Mouse (Mus musculus): ENCODE results near the gene Pipox. TPM values are rescaled to one million over a fixed set of nuclear protein-coding genes. Genes with fewer than 3 reads are reported as not detected.
A peak's percentile ranks its signal among the peaks of the same experiment; 100 is the strongest.

Gene Pipox
- polyA plus RNA-seq, 1 experiment, result 10.0 TPM

- DNase-seq (ENCODE audit: low read depth), result peak; percentile 88
- no peak for TF ChIP-seq CTCF (IDR thresholded peaks at IDR 0.05; ENCODE audit: borderline replicate concordance, extremely low read depth, insufficient read depth, insufficient read length)
- TF ChIP-seq POLR2A (IDR thresholded peaks at IDR 0.05; ENCODE audit: borderline replicate concordance, extremely low read depth, insufficient read depth, insufficient read length, poor library complexity, severe bottlenecking), result no peak
Observed at GRCm38 (mm10) chr11:77906747-77907174, 12.9 kb upstream of the Pipox start.

GRCm38 (mm10) chr11:77906097-77906687 is 12.3 kb upstream of the Pipox start:
- DNase-seq (ENCODE audit: low read depth), result peak; percentile 78
- TF ChIP-seq CTCF (IDR thresholded peaks at IDR 0.05; ENCODE audit: borderline replicate concordance, extremely low read depth, insufficient read depth, insufficient read length) (no peak), POLR2A (IDR thresholded peaks at IDR 0.05; ENCODE audit: borderline replicate concordance, extremely low read depth, insufficient read depth, insufficient read length, poor library complexity, severe bottlenecking) (no peak)

DNA sequence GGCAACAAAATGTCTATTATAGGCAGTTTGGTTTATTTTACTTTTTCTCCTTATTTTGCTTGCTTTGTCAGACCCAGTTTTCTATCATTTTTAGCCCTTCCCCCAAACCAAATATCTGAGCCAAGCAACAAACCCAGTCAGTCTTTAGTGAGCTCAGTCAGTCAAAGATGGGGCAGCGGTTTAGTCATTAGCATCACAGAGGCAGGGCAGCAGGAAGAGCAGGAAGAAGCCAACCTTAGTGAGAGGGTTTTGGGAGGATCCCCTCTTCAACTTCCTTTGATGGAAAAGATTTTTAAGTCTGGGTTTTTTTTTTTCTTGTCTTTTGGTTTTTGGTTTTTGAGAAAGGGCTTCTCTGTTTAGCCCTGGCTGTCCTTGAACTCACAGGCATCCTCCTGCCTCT is 10.8 kb upstream of the Pipox start:
- no peak for DNase-seq (ENCODE audit: low read depth)
- no peak for TF ChIP-seq POLR2A (IDR thresholded peaks at IDR 0.05; ENCODE audit: borderline replicate concordance, extremely low read depth, insufficient read depth, insufficient read length, poor library complexity, severe bottlenecking)
- TF ChIP-seq CTCF (IDR thresholded peaks at IDR 0.05; ENCODE audit: borderline replicate concordance, extremely low read depth, insufficient read depth, insufficient read length), result no peak

GRCm38 (mm10) chr11:77903761-77904160 is 9.9 kb upstream of the Pipox start:
- peak; percentile 49 for DNase-seq (ENCODE audit: low read depth)
- peak; percentile 27; the same call in 1 of the 2 replicates for TF ChIP-seq CTCF (IDR thresholded peaks at IDR 0.05; ENCODE audit: borderline replicate concordance, extremely low read depth, insufficient read depth, insufficient read length)
- TF ChIP-seq POLR2A (IDR thresholded peaks at IDR 0.05; ENCODE audit: borderline replicate concordance, extremely low read depth, insufficient read depth, insufficient read length, poor library complexity, severe bottlenecking), result no peak

DNA sequence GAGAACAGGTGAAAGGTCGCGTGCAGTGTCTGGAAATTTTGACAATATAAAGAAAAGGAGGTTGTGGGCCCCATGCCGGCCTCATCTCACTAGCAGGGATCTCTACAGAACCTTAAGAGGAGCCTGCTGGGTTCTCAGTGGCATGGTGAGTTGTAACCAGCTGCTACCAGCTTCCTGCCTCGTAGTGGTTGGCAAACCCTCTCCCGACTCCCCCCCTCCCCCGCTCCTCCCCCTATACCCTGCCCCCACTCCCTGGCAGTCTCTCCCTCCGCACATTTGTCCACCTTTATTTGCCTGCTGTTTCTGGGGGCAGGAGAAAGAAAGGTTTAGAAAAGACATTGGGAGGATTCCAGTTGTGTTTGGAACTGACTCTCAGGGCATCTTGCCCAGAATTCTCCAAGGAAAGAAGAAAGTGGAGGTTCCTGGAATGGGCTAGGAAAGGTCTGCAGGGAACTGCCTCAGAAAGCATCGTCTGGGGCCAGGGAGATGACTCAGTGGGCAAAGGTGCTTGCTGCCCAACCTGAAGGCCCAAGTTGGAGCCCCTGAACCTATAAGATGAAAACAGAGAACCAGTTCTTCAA is 8.0 kb upstream of the Pipox start:
- TF ChIP-seq CTCF (IDR thresholded peaks at IDR 0.05; ENCODE audit: borderline replicate concordance, extremely low read depth, insufficient read depth, insufficient read length), result no peak
- TF ChIP-seq POLR2A (IDR thresholded peaks at IDR 0.05; ENCODE audit: borderline replicate concordance, extremely low read depth, insufficient read depth, insufficient read length, poor library complexity, severe bottlenecking), result no peak
- peak; percentile 78 for DNase-seq (ENCODE audit: low read depth)

- TF ChIP-seq POLR2A (IDR thresholded peaks at IDR 0.05; ENCODE audit: borderline replicate concordance, extremely low read depth, insufficient read depth, insufficient read length, poor library complexity, severe bottlenecking) (no peak), CTCF (IDR thresholded peaks at IDR 0.05; ENCODE audit: borderline replicate concordance, extremely low read depth, insufficient read depth, insufficient read length) (no peak)
- no peak for DNase-seq (ENCODE audit: low read depth)
Observed at GRCm38 (mm10) chr11:77901366-77901765, 7.5 kb upstream of the Pipox start.

GRCm38 (mm10) chr11:77900696-77901095 is 6.8 kb upstream of the Pipox start:
- no peak for DNase-seq (ENCODE audit: low read depth)
- TF ChIP-seq CTCF (IDR thresholded peaks at IDR 0.05; ENCODE audit: borderline replicate concordance, extremely low read depth, insufficient read depth, insufficient read length) (no peak), POLR2A (IDR thresholded peaks at IDR 0.05; ENCODE audit: borderline replicate concordance, extremely low read depth, insufficient read depth, insufficient read length, poor library complexity, severe bottlenecking) (no peak)

- no peak for DNase-seq (ENCODE audit: low read depth)
- TF ChIP-seq CTCF (IDR thresholded peaks at IDR 0.05; ENCODE audit: borderline replicate concordance, extremely low read depth, insufficient read depth, insufficient read length) (no peak), POLR2A (IDR thresholded peaks at IDR 0.05; ENCODE audit: borderline replicate concordance, extremely low read depth, insufficient read depth, insufficient read length, poor library complexity, severe bottlenecking) (no peak)
Observed at GRCm38 (mm10) chr11:77900187-77900586, 6.3 kb upstream of the Pipox start.

GRCm38 (mm10) chr11:77896820-77897805 is 3.2 kb upstream of the Pipox start:
- peak; percentile 90 for DNase-seq (ENCODE audit: low read depth)
- TF ChIP-seq POLR2A (IDR thresholded peaks at IDR 0.05; ENCODE audit: borderline replicate concordance, extremely low read depth, insufficient read depth, insufficient read length, poor library complexity, severe bottlenecking) (no peak), CTCF (IDR thresholded peaks at IDR 0.05; ENCODE audit: borderline replicate concordance, extremely low read depth, insufficient read depth, insufficient read length) (no peak)

DNA sequence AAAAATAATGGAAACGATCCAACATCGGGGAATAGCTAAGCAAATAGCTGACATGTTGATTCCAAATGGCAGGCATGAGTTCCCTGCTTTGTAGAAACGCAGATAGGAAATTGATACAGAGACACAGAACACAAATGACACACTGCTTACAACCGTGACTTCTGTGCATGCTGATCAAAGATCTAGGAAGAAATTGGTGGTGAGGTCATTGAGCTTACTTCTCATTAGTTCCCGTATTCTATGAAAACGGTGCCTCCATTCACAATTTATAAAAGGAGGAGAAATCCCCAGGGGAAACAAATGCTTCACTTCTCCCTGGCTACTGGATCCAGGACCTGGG is 2.6 kb upstream of the Pipox start:
- no peak for TF ChIP-seq CTCF (IDR thresholded peaks at IDR 0.05; ENCODE audit: borderline replicate concordance, extremely low read depth, insufficient read depth, insufficient read length)
- TF ChIP-seq POLR2A (IDR thresholded peaks at IDR 0.05; ENCODE audit: borderline replicate concordance, extremely low read depth, insufficient read depth, insufficient read length, poor library complexity, severe bottlenecking), result no peak
- peak; percentile 79 for DNase-seq (ENCODE audit: low read depth)

DNA sequence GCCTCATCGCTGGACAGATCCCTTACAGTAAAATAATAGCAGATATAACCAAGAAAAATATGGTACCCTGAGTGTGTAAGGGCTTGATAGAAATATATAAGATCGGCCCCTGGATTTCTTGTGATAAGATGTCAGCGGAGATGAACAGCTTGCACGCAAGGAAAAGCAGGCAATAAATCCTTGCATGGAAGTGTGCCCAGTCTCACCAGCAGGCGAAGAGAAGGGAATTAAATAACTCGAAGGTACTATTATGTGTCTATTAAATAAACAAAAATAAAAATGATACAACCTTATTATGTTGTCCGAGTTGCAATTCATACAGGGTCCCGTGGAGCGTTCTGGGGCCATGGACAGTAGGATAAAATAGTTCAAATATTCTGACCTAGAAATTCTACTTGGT is 2.1 kb upstream of the Pipox start:
- peak; percentile 83 for DNase-seq (ENCODE audit: low read depth)
- TF ChIP-seq POLR2A (IDR thresholded peaks at IDR 0.05; ENCODE audit: borderline replicate concordance, extremely low read depth, insufficient read depth, insufficient read length, poor library complexity, severe bottlenecking) (no peak), CTCF (IDR thresholded peaks at IDR 0.05; ENCODE audit: borderline replicate concordance, extremely low read depth, insufficient read depth, insufficient read length) (peak; percentile 3; the same call in 1 of the 2 replicates)

Data from brain, embryonic 14.5 days (tissue).